Mouse (Mus musculus): ENCODE measurements around the gene Cdkal1.

- TF ChIP-seq CTCF (IDR thresholded peaks at IDR 0.05; ENCODE audit: extremely low read depth, insufficient read length, insufficient replicate concordance, low read depth, low read length), result no peak
- TF ChIP-seq POLR2A (IDR thresholded peaks at IDR 0.05; ENCODE audit: low read depth, low read length), result no peak
Observed at GRCm38 (mm10) chr13:29609441-29609840, 246.0 kb downstream of the Cdkal1 start.

Measured in small intestine, adult 2 months (tissue).